Mouse (Mus musculus) ES-Bruce4 (cell line): ENCODE data around the gene Bpifc.
A peak's percentile ranks its signal among the peaks of the same experiment; 100 is the strongest.

Source experiments
- CTCF ChIP-seq: IDR thresholded peaks from one replicate; pipeline ENCODE4 v1.8.1; 2011; ENCODE audit warnings: low read depth, low read length
- POLR2A ChIP-seq: IDR thresholded peaks from one replicate; pipeline ENCODE4 v1.8.1; 2011; ENCODE audit warnings: low read length; ENCODE audit not compliant: insufficient read depth

GRCm38 (mm10) chr10:86021749-86022473 lies 10.2 kb upstream of the Bpifc start, which contains the start of gene Fbxo7:
- TF ChIP-seq CTCF = peak; percentile 86
- no peak for TF ChIP-seq POLR2A
